Mouse (Mus musculus) embryonic facial prominence, embryonic 10.5 days (tissue): ENCODE data around the gene Rce1. TPM values are rescaled to one million over a fixed set of nuclear protein-coding genes. Genes with fewer than 3 reads are reported as not detected.
A peak's percentile ranks its signal among the peaks of the same experiment; 100 is the strongest.

Source experiments
- DNase-seq: peaks from one replicate; pipeline ENCODE4 v3.0.0-alpha.2; 2017; ENCODE audit warnings: low spot score
- H3K27ac ChIP-seq: fragments of 300-500 bp; sonication (generic); replicated peaks from 2 replicates; pipeline ENCODE4 v1.5.1; 2016; ENCODE audit warnings: mild to moderate bottlenecking
- H3K27me3 ChIP-seq: fragments of 300-500 bp; sonication (generic); replicated peaks from 2 replicates; pipeline ENCODE4 v1.6.1; 2016; ENCODE audit warnings: low read depth, mild to moderate bottlenecking; ENCODE audit not compliant: poor library complexity, severe bottlenecking
- H3K36me3 ChIP-seq: fragments of 300-500 bp; sonication (generic); replicated peaks from 2 replicates; pipeline ENCODE4 v1.6.1; 2016; ENCODE audit warnings: mild to moderate bottlenecking, moderate library complexity
- H3K4me1 ChIP-seq: fragments of 300-500 bp; sonication (generic); 2 replicates; pipeline ENCODE4 v1.6.1; 2016
- H3K4me3 ChIP-seq: fragments of 300-500 bp; sonication (generic); 2 replicates; pipeline ENCODE4 v1.5.1; 2016; ENCODE audit warnings: mild to moderate bottlenecking, moderate library complexity
- H3K9me3 ChIP-seq: fragments of 300-500 bp; sonication (generic); 2 replicates; pipeline ENCODE4 v1.6.1; 2016; ENCODE audit warnings: mild to moderate bottlenecking
- WGBS: fragments of 180-500 bp; shearing (Covaris S2); methylation state at CpG from one replicate; pipeline ENCODE4 v1.1.7; 2016; 5-methylcytosine and 5-hydroxymethylcytosine counted together
- polyA plus RNA-seq: library from polyadenylated mRNA; unstranded; fragments of >200 nt; fragmentation: Nextera tagmentation; extraction: Ambion mirVana; gene quantifications from 2 replicates; pipeline ENCODE4 v1.2.1, GENCODE M21; 2016

Gene Rce1
- polyA plus RNA-seq, 1 experiment from 2014 or later, result 75.5 TPM

GRCm38 (mm10) chr19:4623419-4623818 lies 2.0 kb downstream of the Rce1 start:
- Histone ChIP-seq H3K27me3 (no peaks in the 10 kb centered on the region), H3K4me3 (peak overlapping the region; percentile 15; the same call in 1 of the 2 replicates), H3K9me3 (no peaks in the 10 kb centered on the region), H3K36me3 (peaks cover 47% of the 10 kb centered on the region), H3K27ac (no peak overlapping the region), H3K4me1 (peaks cover 41% of the 10 kb centered on the region)
- WGBS, result 96% methylated on average over 9 of the region's 9 CpGs
- DNase-seq, result no peak

GRCm38 (mm10) chr19:4622780-4623179 lies 2.7 kb downstream of the Rce1 start:
- Histone ChIP-seq H3K36me3 (peaks cover 47% of the 10 kb centered on the region), H3K27ac (no peak overlapping the region), H3K9me3 (no peaks in the 10 kb centered on the region), H3K4me3 (no peak overlapping the region), H3K27me3 (peaks cover 2% of the 10 kb centered on the region; the same call in 1 of the 2 replicates), H3K4me1 (peaks cover 41% of the 10 kb centered on the region)
- no peak for DNase-seq
- 75% methylated on average over 5 of the region's 5 CpGs for WGBS

DNA sequence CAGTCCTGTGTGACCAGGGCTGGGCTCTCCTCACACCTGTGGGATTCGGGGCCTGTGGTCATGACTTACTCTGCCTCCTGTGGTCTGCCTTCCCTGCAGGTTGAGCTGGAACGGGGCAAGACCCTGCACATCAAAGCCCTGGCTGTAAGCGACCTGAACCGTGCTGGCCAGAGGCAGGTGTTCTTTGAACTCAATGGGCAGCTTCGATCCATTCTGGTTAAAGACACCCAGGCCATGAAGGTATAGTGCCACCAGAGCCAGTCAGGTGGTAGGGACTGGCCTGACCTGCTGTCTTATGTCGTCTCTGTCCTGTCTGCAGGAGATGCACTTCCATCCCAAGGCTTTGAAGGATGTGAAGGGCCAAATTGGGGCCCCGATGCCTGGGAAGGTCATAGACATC lies 4.7 kb downstream of the Rce1 start:
- 91% methylated on average over 7 of the region's 7 CpGs for WGBS
- Histone ChIP-seq H3K36me3 (peaks cover 47% of the 10 kb centered on the region), H3K27ac (no peak overlapping the region), H3K4me3 (0 out of 2 replicates have a peak overlapping the region, but pooled peaks have one; percentile 3), H3K27me3 (peaks cover 9% of the 10 kb centered on the region; the same call in 1 of the 2 replicates), H3K4me1 (peaks cover 35% of the 10 kb centered on the region), H3K9me3 (no peaks in the 10 kb centered on the region)
- DNase-seq, result no peak

- Histone ChIP-seq H3K4me3 (no peak overlapping the region), H3K27ac (no peak overlapping the region), H3K36me3 (peaks cover 46% of the 10 kb centered on the region), H3K9me3 (no peaks in the 10 kb centered on the region), H3K27me3 (peaks cover 9% of the 10 kb centered on the region; the same call in 1 of the 2 replicates), H3K4me1 (peaks cover 35% of the 10 kb centered on the region)
- no peak for DNase-seq
- WGBS, result 88% methylated on average over 10 of the region's 10 CpGs
These were observed 6.0 kb downstream of the Rce1 start for GRCm38 (mm10) chr19:4619461-4619860.

- Histone ChIP-seq H3K27me3 (peaks cover 9% of the 10 kb centered on the region; the same call in 1 of the 2 replicates), H3K4me3 (peak overlapping the region; percentile 11; the same call in 1 of the 2 replicates)
- 29% methylated on average over 18 of the region's 18 CpGs for WGBS
These were observed 7.3 kb downstream of the Rce1 start for GRCm38 (mm10) chr19:4618183-4618582.

DNA sequence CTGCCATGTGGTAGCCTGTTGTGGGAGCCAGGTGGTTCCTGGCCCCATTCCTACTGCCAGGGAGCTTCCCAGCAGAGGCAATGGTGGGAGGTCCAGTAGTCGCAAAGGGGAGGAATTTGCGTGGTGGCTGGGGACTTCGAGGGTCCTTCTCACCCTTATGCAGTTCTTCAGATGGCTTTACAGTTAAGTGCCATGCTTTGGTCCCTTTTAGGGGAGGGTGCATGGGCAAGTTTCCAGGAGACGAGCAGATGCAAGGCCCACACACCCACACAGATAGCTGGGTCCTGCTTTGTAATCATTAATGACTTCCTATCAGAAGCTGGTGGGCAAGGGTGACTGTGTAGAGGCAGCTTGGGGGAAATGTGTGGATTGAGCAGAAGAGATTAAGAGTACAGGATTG lies 8.9 kb downstream of the Rce1 start:
- no peak for DNase-seq
- no peaks in the 10 kb centered on the region for H3K9me3 ChIP-seq
- H3K36me3 ChIP-seq, result peaks cover 46% of the 10 kb centered on the region
- H3K4me3 ChIP-seq, result peak overlapping the region; percentile 92
- peaks cover 52% of the 10 kb centered on the region for H3K4me1 ChIP-seq
- peak overlapping the region; percentile 98 for H3K27ac ChIP-seq
- WGBS, result 41% methylated on average over 4 of the region's 4 CpGs
- peaks cover 9% of the 10 kb centered on the region; the same call in 1 of the 2 replicates for H3K27me3 ChIP-seq

More at GRCm38 (mm10) chr19:4618183-4618582, 7.3 kb downstream of the Rce1 start:
- H3K36me3 ChIP-seq, result peaks cover 46% of the 10 kb centered on the region
- H3K4me1 ChIP-seq, result peaks cover 41% of the 10 kb centered on the region
- peak; percentile 66 for DNase-seq
- H3K27ac ChIP-seq, result no peak overlapping the region; the same call in 1 of the 2 replicates
- no peaks in the 10 kb centered on the region for H3K9me3 ChIP-seq

DNA sequence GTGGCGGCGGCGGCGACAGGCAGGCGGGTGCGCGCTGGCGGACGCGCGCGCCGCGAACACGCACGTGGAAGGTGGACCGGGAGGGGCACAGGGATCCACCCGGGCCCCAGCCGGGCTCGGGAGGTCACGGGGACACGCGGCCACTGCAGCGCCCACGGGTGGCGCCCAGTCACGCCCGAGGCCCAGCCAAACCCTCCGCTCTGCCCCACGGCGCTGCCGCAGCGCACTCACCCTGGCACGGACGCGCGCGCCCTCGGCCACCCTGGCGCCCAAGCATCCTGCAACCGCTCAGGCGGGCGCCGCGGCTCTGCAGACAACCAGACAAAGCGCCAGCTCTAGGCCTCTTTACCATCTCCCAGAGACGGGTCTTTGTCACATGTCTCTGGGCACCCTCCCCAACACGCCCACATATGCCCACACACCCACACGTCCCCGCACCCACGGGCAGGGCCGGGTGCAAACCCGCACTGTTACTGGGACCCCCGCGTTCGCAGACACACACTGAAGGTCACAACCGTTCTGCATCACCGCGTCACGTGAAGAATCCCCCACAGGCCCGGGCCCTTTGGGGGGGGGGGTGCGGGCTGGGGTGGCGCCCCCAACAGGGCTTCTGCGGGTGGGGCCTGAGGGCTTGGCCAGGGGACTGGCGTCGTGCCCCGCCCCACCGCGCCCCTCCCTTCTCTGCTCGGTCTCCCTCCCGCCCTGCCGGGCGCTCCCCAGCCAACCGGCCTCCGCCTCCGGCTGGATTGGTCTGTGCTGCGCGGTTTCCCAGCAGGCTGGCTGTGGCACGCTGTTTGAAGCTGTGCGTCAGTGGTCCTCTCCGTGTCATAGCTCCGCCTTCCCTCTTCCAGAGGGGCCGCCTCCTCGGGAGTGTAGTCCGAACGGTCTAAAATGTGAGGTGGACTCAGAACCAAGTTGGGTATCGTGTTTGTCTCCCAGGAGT lies 10.0 kb downstream of the Rce1 start, which contains the start of gene Lrfn4:
Lrfn4 (minus strand) TSS at position 517 of the 943 bp plus-strand sequence.
- DNase-seq, result peak; percentile 97
- Histone ChIP-seq H3K36me3 (peaks cover 46% of the 10 kb centered on the region), H3K4me1 (peaks cover 52% of the 10 kb centered on the region), H3K4me3 (peak within 1 kb of the TSS; percentile 92), H3K27me3 (peaks cover 9% of the 10 kb centered on the region; the same call in 1 of the 2 replicates), H3K9me3 (no peaks in the 10 kb centered on the region), H3K27ac (peak within 1 kb of the TSS; percentile 98)
- under 1% methylated on average over 87 of the region's 87 CpGs for WGBS

- peaks cover 9% of the 10 kb centered on the region; the same call in 1 of the 2 replicates for H3K27me3 ChIP-seq
- WGBS, result 18% methylated on average over 48 of the region's 49 CpGs
- H3K27ac ChIP-seq, result peak overlapping the region; percentile 98
- H3K36me3 ChIP-seq, result peaks cover 43% of the 10 kb centered on the region
- H3K9me3 ChIP-seq, result no peaks in the 10 kb centered on the region
- DNase-seq, result peak; percentile 77
- H3K4me3 ChIP-seq, result peak overlapping the region; percentile 92
- H3K4me1 ChIP-seq, result peaks cover 52% of the 10 kb centered on the region
These were observed 10.9 kb downstream of the Rce1 start for GRCm38 (mm10) chr19:4614305-4615150.

GRCm38 (mm10) chr19:4613464-4614304 lies 11.8 kb downstream of the Rce1 start:
- no peaks in the 10 kb centered on the region for H3K9me3 ChIP-seq
- no peak for DNase-seq
- WGBS, result 88% methylated on average over 33 of the region's 33 CpGs
- peak overlapping the region; percentile 92 for H3K4me3 ChIP-seq
- H3K27me3 ChIP-seq, result peaks cover 9% of the 10 kb centered on the region; the same call in 1 of the 2 replicates
- H3K4me1 ChIP-seq, result peaks cover 51% of the 10 kb centered on the region
- peak overlapping the region; percentile 98 for H3K27ac ChIP-seq
- peaks cover 43% of the 10 kb centered on the region for H3K36me3 ChIP-seq

DNA sequence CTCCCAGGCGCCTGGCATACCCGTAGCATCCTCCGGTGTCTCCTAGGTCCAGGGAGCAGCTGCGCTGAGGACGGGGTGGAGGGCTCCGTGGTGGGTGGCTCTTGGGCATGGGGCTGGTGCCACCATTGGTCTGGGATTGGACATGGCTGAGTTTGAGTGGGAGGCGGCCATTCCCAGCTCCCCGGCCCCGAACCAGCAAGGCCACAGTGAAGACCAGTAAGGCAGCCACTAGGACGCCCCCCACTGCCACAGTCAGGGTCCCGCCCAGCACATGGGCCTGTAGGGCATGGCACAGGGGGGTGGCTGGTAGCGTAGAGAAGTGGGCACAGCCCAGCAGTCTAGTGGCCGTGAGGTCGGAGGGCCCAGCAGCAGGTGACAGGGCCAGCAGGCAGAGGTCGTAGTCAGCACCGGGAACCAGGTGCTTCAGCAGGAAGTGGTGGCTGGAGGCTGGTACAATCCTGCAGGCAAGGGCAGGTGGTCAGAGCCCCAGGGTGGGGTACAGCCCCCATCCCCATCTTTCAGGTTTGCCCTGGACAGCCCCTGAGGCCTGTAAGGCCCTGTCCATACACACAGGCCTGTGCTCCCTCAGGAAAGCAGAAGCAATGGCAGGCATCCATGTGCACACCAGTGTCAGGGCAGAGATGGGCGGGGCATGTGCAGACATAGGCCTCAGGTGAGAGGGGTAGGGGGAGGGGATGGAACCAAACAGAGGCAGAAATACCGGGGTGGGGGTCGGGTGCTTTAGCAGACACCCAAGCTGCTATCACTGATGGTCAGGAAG lies 13.1 kb downstream of the Rce1 start:
- 90% methylated on average over 19 of the region's 19 CpGs for WGBS
- H3K4me3 ChIP-seq, result peak overlapping the region; percentile 92

DNA sequence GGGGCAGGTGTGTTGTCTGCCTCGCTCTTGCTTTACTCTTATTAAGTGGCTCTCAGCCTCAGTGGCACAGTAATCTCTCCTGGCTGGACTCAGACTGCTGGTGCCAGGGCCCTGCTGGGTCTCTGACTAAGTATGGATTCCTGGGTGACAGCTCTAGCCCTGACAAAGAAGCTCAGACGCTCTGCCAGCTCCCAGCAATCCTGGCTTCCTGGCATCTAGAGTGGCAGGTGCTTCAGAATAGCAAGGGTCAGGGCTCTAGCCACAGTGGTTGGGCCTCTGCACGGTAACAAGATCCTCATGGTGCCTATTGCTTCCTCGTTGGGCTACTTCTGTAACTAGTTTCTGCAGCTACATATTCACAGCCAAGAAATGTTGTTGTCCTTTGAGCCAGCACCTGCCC lies 15.3 kb downstream of the Rce1 start:
- H3K4me3 ChIP-seq, result no peak overlapping the region
- 68% methylated on average over 4 of the region's 4 CpGs for WGBS

More for the DNA sequence above, 13.1 kb downstream of the Rce1 start:
- Histone ChIP-seq H3K27ac (no peak overlapping the region), H3K36me3 (peaks cover 43% of the 10 kb centered on the region), H3K27me3 (peaks cover 2% of the 10 kb centered on the region; the same call in 1 of the 2 replicates), H3K9me3 (no peaks in the 10 kb centered on the region), H3K4me1 (peaks cover 42% of the 10 kb centered on the region)
- DNase-seq, result no peak

More for the DNA sequence above, 15.3 kb downstream of the Rce1 start:
- Histone ChIP-seq H3K27me3 (no peaks in the 10 kb centered on the region), H3K4me1 (peaks cover 29% of the 10 kb centered on the region), H3K27ac (no peak overlapping the region), H3K9me3 (no peaks in the 10 kb centered on the region), H3K36me3 (peaks cover 43% of the 10 kb centered on the region)
- peak; percentile 7 for DNase-seq
